Mouse (Mus musculus) neural tube, embryonic 14.5 days (tissue): ENCODE measurements around the gene Asic2. TPM values are rescaled to one million over a fixed set of nuclear protein-coding genes. Genes with fewer than 3 reads are reported as not detected.

ENCODE experiments used
- ATAC-seq: fragments of 200-750 bp; cut with Nextera tagmentation; 2 replicates; pipeline ENCODE4 v1.8.0; 2017; ENCODE audit warnings: low read depth, mild to moderate bottlenecking, moderate TSS enrichment, moderate library complexity
- H3K27ac ChIP-seq: fragments of 300-500 bp; sonication (generic); 2 replicates; pipeline ENCODE4 v1.5.1; 2014; ENCODE audit warnings: low read depth, mild to moderate bottlenecking, control low read depth, low read length, moderate library complexity, mixed read lengths
- H3K27me3 ChIP-seq: fragments of 300-500 bp; sonication (generic); 2 replicates; pipeline ENCODE4 v1.6.1; 2014; ENCODE audit warnings: low read length; ENCODE audit not compliant: control insufficient read depth, insufficient read depth
- H3K36me3 ChIP-seq: fragments of 300-500 bp; sonication (generic); 2 replicates; pipeline ENCODE4 v1.6.1; 2014; ENCODE audit warnings: low read length, mixed read lengths; ENCODE audit not compliant: control insufficient read depth, insufficient read depth
- H3K4me1 ChIP-seq: fragments of 300-500 bp; sonication (generic); 2 replicates; pipeline ENCODE4 v1.6.1; 2014; ENCODE audit warnings: low read length; ENCODE audit not compliant: control insufficient read depth, insufficient read depth
- H3K4me2 ChIP-seq: fragments of 300-500 bp; sonication (generic); 2 replicates; pipeline ENCODE4 v1.6.1; 2014; ENCODE audit warnings: mild to moderate bottlenecking, low read depth, low read length, control low read depth
- H3K4me3 ChIP-seq: fragments of 300-500 bp; sonication (generic); 2 replicates; pipeline ENCODE4 v1.5.1; 2014; ENCODE audit warnings: low read depth, low read length, control low read depth, mixed read lengths
- H3K9ac ChIP-seq: fragments of 300-500 bp; sonication (generic); replicated peaks from 2 replicates; pipeline ENCODE4 v1.6.1; 2014; ENCODE audit warnings: low read depth, mild to moderate bottlenecking, control low read depth, low read length, mixed read lengths
- H3K9me3 ChIP-seq: fragments of 300-500 bp; sonication (generic); 2 replicates; pipeline ENCODE4 v1.6.1; 2016; ENCODE audit warnings: low read length; ENCODE audit not compliant: control insufficient read depth
- WGBS: fragments of 180-500 bp; shearing (Covaris S2); extraction: QIAGEN DNeasy Blood & Tissue Kit; methylation state at CpG from one replicate; pipeline ENCODE4 v1.1.7; 2014; 5-methylcytosine and 5-hydroxymethylcytosine counted together
- polyA plus RNA-seq: library from polyadenylated mRNA; unstranded; fragments of >200 nt; fragmentation: Nextera tagmentation; extraction: Ambion mirVana; gene quantifications from 2 replicates; pipeline ENCODE4 v1.2.1, GENCODE M21; 2014

Gene Asic2
- polyA plus RNA-seq, 1 experiment from 2014 or later, result 16.2 TPM

DNA sequence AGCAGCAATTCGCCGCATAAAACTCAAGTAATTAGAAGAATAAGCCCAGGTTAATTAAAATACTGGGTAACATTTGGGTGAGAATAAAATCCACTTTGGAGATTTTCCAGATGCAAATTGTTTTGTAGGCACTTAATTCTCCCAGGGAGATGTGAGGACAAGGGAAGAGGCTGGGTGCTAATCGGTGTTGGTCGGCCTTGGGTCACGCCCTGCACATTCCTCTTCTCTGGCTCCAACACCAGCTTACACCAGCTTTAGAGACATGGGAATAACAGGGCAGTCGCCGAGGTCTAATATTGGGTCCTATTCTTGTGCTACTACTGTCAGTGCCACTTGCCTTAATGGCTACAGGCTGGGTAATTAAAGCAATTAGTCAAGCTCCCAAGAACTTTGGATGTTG, 783.5 kb downstream of the Asic2 start:
- 52% methylated on average over 7 of the region's 7 CpGs for WGBS
- no peaks in the 10 kb centered on the region for H3K27me3 ChIP-seq
- H3K9me3 ChIP-seq, result no peaks in the 10 kb centered on the region
- no peak overlapping the region for H3K27ac ChIP-seq
- no peaks in the 10 kb centered on the region for H3K36me3 ChIP-seq
- no peak for ATAC-seq
- H3K4me2 ChIP-seq, result no peak overlapping the region
- H3K4me1 ChIP-seq, result peaks cover 8% of the 10 kb centered on the region; the same call in 1 of the 2 replicates
- H3K9ac ChIP-seq, result no peak overlapping the region
- no peak overlapping the region for H3K4me3 ChIP-seq

DNA sequence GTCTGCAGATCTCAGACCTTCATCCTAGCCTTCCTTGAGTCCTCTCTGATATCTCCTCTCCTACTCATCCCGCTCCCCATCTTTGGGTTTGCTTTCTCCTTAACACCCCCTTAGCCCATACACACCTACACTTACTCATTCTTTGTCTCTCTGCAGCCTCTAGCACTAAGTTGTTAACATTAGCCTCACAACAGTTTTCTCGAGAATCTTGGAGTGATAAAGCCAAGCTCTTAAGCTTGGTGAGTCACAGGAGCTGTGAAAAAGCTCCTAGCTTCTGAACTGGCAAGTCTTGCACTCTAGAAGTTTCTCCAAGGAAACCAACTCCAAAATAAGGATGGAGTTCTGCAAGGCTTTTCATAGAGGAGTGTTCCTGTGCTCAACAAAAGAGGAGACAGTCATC, 803.4 kb downstream of the Asic2 start:
- H3K4me2 ChIP-seq, result no peak overlapping the region
- WGBS, result 87% methylated on average over 2 of the region's 2 CpGs
- ATAC-seq, result no peak
- no peak overlapping the region for H3K9ac ChIP-seq
- H3K27ac ChIP-seq, result no peak overlapping the region
- no peaks in the 10 kb centered on the region for H3K36me3 ChIP-seq
- H3K9me3 ChIP-seq, result no peaks in the 10 kb centered on the region; the same call in 1 of the 2 replicates
- H3K4me1 ChIP-seq, result no peaks in the 10 kb centered on the region
- no peak overlapping the region for H3K4me3 ChIP-seq
- no peaks in the 10 kb centered on the region for H3K27me3 ChIP-seq

DNA sequence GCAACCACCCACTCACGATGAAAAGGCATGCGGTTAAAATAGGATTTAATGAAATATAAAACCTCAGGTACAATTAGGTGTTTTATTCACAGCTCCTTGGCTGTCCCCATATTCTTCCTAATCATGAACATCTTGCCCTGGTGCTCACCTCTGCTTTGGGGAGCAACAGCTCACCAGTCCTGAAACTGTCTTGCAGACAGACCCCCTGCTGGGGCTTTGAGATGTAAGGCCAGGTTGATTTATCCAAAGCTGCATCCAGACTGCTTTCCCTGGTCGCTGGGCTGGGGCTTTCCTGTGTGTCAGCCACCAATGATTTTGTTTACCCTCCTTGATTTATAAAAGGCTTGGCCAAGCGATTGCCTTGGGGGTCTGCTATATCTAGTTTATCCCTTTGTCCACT, 805.2 kb downstream of the Asic2 start:
- no peak for ATAC-seq
- H3K4me1 ChIP-seq, result no peaks in the 10 kb centered on the region
- no peaks in the 10 kb centered on the region for H3K36me3 ChIP-seq
- H3K4me2 ChIP-seq, result no peak overlapping the region
- H3K27me3 ChIP-seq, result no peaks in the 10 kb centered on the region
- 64% methylated on average over 4 of the region's 4 CpGs for WGBS
- H3K9me3 ChIP-seq, result no peaks in the 10 kb centered on the region; the same call in 1 of the 2 replicates
- no peak overlapping the region for H3K4me3 ChIP-seq
- H3K27ac ChIP-seq, result no peak overlapping the region
- H3K9ac ChIP-seq, result no peak overlapping the region

DNA sequence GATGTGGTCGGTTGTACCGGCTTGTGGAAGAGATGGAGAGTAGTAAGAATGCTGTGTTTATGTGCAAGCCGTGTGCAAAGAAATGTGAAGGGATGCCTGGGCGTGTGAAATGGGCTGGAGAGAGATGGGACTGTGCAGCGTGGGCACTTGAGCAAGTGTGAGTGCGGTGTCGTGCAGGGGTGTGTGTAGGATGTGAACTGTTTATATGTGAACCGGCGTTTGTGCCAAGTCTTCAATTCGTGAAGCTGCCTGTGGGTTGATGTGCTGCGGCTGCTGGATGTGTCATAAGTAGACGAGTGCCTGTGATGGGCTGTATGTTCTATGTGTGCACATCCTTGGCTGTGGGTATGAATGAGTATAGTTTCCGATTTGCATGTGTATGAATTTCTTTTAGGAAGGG, 814.4 kb downstream of the Asic2 start:
- Histone ChIP-seq H3K9ac (no peak overlapping the region; the same call in 1 of the 2 replicates), H3K4me1 (peaks cover 11% of the 10 kb centered on the region; the same call in 1 of the 2 replicates), H3K4me3 (peak overlapping the region; percentile 60), H3K36me3 (no peaks in the 10 kb centered on the region), H3K27ac (no peak overlapping the region; the same call in 1 of the 2 replicates), H3K27me3 (0 out of 2 replicates have a peak, but pooled peaks cover 4% of the 10 kb centered on the region), H3K4me2 (peak overlapping the region; percentile 77), H3K9me3 (no peaks in the 10 kb centered on the region)
- ATAC-seq, result peak; percentile 49; the same call in 1 of the 2 replicates
- WGBS, result 6% methylated on average over 13 of the region's 13 CpGs

DNA sequence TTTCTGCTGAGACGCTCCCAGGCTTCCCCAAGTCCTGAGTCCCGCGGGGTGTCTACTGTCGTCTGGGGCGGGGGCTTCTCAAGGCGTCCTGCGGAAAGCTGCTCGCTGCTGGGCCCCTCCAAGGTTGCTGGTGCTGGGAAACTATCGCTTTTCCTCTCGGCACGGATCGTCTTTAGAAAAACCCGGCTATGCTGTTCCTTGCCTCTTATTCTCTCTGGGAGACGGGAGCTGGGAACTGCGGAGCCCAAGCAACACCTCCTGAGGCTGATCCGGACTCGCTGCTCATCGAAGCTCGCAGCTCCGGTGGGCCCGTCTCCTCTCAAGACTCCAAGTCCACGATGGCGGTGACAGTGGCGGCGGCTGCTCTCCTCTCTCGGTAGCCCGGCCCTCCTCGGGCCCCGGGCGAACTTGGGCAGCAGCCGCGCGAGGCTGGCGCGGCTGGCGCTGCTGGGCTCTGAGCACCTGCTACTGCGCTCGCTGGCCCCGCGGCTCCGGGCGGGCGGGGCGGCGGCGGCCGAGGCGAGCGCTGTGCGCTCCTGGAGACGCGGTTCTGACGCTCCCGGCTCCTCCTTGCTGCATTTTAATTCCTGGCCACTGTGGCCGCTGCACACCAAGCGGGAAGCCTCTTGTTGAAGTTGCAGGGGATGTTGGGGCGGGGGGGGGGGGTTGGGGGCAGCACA, 815.0 kb downstream of the Asic2 start:
- H3K9me3 ChIP-seq, result no peaks in the 10 kb centered on the region
- peak overlapping the region; percentile 60 for H3K4me3 ChIP-seq
- H3K4me2 ChIP-seq, result peak overlapping the region; percentile 77
- H3K36me3 ChIP-seq, result no peaks in the 10 kb centered on the region
- H3K27me3 ChIP-seq, result 0 out of 2 replicates have a peak, but pooled peaks cover 4% of the 10 kb centered on the region
- peak overlapping the region; percentile 79 for H3K9ac ChIP-seq
- peak; percentile 93 for ATAC-seq
- peak overlapping the region; percentile 69 for H3K27ac ChIP-seq
- peaks cover 11% of the 10 kb centered on the region; the same call in 1 of the 2 replicates for H3K4me1 ChIP-seq
- under 1% methylated on average over 57 of the region's 57 CpGs for WGBS

DNA sequence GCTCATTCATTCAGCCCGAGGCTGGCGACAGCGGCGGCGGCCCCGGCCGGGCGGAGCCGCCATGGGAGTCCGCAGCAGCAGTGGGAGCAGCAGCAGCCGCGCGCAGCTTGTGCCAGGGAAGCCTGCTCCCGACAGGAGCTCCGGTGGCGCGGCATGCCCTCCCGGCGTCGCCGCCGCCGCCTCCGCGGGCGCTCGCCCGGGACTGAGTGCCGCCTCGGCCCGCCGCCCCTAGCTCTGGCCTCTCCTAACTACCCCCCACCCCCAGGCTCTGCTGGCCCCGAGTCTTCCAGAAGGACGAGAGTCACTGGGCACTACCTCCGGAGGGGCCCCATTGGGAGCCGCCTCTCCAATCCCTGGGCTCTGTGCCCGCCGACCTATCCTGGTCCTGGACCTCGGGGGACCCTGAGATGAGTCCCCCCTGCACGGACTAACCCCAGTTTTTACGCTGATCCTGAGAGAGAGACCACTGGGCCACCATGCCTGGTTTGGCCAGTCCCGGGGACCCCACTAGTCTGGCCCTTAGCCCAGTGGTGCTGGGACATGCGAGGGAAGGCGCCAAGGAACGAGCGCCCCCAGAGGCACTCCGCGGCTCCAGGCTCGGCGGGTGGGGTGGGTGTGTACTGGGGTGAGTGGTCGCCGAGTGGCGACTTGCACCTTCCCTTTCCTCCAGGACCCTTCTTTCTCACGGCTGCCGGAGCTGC, 815.6 kb downstream of the Asic2 start:
- peak; percentile 74 for ATAC-seq
- peak overlapping the region; percentile 69 for H3K27ac ChIP-seq
- H3K36me3 ChIP-seq, result no peaks in the 10 kb centered on the region
- 0% methylated on average over 53 of the region's 55 CpGs for WGBS
- peak overlapping the region; percentile 79 for H3K9ac ChIP-seq
- peaks cover 11% of the 10 kb centered on the region; the same call in 1 of the 2 replicates for H3K4me1 ChIP-seq
- 0 out of 2 replicates have a peak, but pooled peaks cover 4% of the 10 kb centered on the region for H3K27me3 ChIP-seq
- H3K4me2 ChIP-seq, result peak overlapping the region; percentile 77
- H3K4me3 ChIP-seq, result peak overlapping the region; percentile 60
- H3K9me3 ChIP-seq, result no peaks in the 10 kb centered on the region

DNA sequence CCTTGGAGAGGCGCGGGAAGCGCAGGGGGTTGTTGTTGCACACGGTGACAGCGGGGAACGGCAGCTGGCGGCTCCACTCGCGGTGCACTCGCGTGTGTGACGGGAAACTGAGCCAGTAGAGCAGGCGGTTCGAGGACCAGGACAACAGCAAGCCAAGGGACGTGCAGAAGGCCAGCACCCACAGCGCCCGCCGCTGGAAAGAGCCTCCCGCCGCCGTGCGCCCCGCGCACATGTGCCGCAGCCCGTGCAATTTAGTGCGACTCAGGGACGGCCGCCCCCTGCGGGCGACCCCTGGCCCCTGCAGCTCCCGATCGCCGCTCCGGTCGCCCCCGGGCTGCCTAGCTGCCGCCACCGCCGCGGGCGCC, 816.3 kb downstream of the Asic2 start:
- Histone ChIP-seq H3K4me1 (peaks cover 11% of the 10 kb centered on the region; the same call in 1 of the 2 replicates), H3K4me3 (peak overlapping the region; percentile 60), H3K27ac (peak overlapping the region; percentile 58; the same call in 1 of the 2 replicates), H3K9me3 (no peaks in the 10 kb centered on the region), H3K4me2 (peak overlapping the region; percentile 77), H3K36me3 (no peaks in the 10 kb centered on the region), H3K9ac (peak overlapping the region; percentile 79), H3K27me3 (0 out of 2 replicates have a peak, but pooled peaks cover 4% of the 10 kb centered on the region)
- WGBS, result under 1% methylated on average over 37 of the region's 42 CpGs
- ATAC-seq, result peak; percentile 29; the same call in 1 of the 2 replicates

DNA sequence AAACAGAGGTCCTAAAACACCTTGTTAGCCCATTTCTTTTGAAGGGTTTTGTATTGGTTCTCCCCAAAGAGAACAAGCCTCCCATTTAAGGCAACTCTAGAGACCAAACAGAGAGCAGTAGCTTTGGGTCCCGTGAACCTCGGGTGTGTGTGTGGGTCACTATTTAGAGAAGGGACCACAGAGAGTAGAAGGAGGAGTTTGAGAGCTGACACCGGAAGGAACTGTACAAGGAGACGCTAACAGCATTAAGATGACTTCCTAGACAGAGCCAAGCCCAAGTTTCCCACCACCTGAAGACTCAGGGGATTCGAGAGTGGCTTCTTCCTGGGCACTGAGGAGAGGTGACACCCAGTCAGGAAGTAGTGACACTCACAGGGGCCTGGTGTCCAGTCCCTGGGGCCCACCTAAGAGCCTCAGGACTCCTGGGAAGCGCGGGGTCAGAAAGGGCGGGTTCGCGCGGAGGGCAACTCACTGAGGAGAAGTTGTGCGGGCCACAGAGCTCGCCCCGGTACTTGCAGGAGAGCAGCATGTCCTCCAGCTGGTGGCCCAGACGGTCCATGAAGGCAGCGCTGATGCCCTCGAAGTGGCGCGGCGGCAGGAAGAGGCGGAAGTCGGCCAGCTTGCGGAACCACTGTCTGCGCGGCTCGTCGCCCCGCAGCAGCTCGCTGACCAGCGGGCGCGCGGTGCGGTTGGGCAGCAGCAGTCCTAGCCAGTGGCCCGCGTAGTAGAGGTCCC, 816.8 kb downstream of the Asic2 start:
- H3K27ac ChIP-seq, result no peak overlapping the region; the same call in 1 of the 2 replicates
- no peaks in the 10 kb centered on the region for H3K36me3 ChIP-seq
- 0 out of 2 replicates have a peak, but pooled peaks cover 4% of the 10 kb centered on the region for H3K27me3 ChIP-seq
- H3K4me1 ChIP-seq, result peaks cover 11% of the 10 kb centered on the region; the same call in 1 of the 2 replicates
- no peaks in the 10 kb centered on the region for H3K9me3 ChIP-seq
- 6% methylated on average over 33 of the region's 36 CpGs for WGBS
- peak overlapping the region; percentile 77 for H3K4me2 ChIP-seq
- H3K9ac ChIP-seq, result peak overlapping the region; percentile 79
- no peak for ATAC-seq
- peak overlapping the region; percentile 60 for H3K4me3 ChIP-seq
